Mouse (Mus musculus): ENCODE results near the gene Slc12a6.

- no peak for TF ChIP-seq CTCF (IDR thresholded peaks at IDR 0.05; ENCODE audit: control insufficient read depth, insufficient read depth, low read length)
- no peak for TF ChIP-seq POLR2A (IDR thresholded peaks at IDR 0.05; ENCODE audit: borderline replicate concordance, control insufficient read depth, low read depth, low read length)
These were observed 10.7 kb upstream of the Slc12a6 start for GRCm38 (mm10) chr2:112254675-112255515.

All from bone marrow, adult 2 months (tissue).